Mouse (Mus musculus): ENCODE measurements at regions not wholly inside any gene's neighbourhood (a gene's known extent, or its start where the extent isn't known, plus 50 kb on each side); places are given as distances from the start of the nearest gene placed in this dataset.

GRCm38 (mm10) chr4:74981491-74981890 is 296.6 kb downstream of the Dmac1 start:
- Histone ChIP-seq H3K4me3 (replicated peaks; ENCODE audit: low read depth, low read length) (no peak overlapping the region), H3K4me2 (ENCODE audit: low read length) (no peak overlapping the region), H3K9me3 (replicated peaks; ENCODE audit: low read length) (no peaks in the 10 kb centered on the region), H3K27ac (no peak overlapping the region), H3K36me3 (ENCODE audit: insufficient read depth, low read length) (no peaks in the 10 kb centered on the region), H3K9ac (ENCODE audit: low read depth, low read length) (no peak overlapping the region), H3K4me1 (replicated peaks; ENCODE audit: insufficient read depth, low read length) (no peaks in the 10 kb centered on the region), H3K27me3 (ENCODE audit: insufficient read depth, low read length) (no peaks in the 10 kb centered on the region)
- DNase-seq (ENCODE audit: low spot score) (no peak), ATAC-seq (replicated peaks; ENCODE audit: low FRiP score, low read depth) (no peak)
- 73% methylated on average over 3 of the region's 3 CpGs for WGBS
- TF ChIP-seq CTCF (IDR thresholded peaks at IDR 0.05; ENCODE audit: low read depth): no peak

DNA sequence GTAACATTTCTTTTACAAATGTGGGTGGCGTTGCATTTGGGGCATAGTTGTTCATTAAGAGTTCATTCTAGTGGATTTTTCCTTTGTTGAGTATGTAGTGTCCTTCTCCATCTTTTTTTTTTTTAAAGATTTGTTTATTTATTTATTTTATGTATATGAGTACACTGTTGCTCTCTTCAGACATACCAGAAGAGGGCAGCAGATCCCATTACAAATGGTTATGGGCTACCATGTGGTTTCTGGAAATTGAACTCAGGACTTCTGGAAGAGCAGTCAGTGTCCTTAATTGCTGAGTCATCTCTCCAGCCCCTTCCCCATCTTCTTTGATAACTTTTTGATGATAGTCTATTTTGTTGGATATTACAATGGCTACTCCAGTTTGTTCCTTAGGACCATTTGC is 306.0 kb downstream of the Dmac1 start:
- H3K36me3 ChIP-seq (ENCODE audit: insufficient read depth, low read length): no peaks in the 10 kb centered on the region
- no peak overlapping the region for H3K9ac ChIP-seq (ENCODE audit: low read depth, low read length)
- H3K9me3 ChIP-seq (replicated peaks; ENCODE audit: low read length): no peaks in the 10 kb centered on the region
- no peaks in the 10 kb centered on the region for H3K27me3 ChIP-seq (ENCODE audit: insufficient read depth, low read length)
- WGBS: 93% methylated on average over 1 of the region's 1 CpGs
- no peaks in the 10 kb centered on the region for H3K4me1 ChIP-seq (replicated peaks; ENCODE audit: insufficient read depth, low read length)
- no peak for ATAC-seq (replicated peaks; ENCODE audit: low FRiP score, low read depth)
- no peak for DNase-seq (ENCODE audit: low spot score)
- no peak overlapping the region for H3K4me3 ChIP-seq (replicated peaks; ENCODE audit: low read depth, low read length)
- TF ChIP-seq CTCF (IDR thresholded peaks at IDR 0.05; ENCODE audit: low read depth): peak; percentile 51; the same call in 1 of the 2 replicates
- H3K27ac ChIP-seq: no peak overlapping the region
- no peak overlapping the region for H3K4me2 ChIP-seq (ENCODE audit: low read length)

All from kidney, postnatal 0 days (tissue).